9 mouse cellular contexts compared by ENCODE assay signal in the genomic region with DNA sequence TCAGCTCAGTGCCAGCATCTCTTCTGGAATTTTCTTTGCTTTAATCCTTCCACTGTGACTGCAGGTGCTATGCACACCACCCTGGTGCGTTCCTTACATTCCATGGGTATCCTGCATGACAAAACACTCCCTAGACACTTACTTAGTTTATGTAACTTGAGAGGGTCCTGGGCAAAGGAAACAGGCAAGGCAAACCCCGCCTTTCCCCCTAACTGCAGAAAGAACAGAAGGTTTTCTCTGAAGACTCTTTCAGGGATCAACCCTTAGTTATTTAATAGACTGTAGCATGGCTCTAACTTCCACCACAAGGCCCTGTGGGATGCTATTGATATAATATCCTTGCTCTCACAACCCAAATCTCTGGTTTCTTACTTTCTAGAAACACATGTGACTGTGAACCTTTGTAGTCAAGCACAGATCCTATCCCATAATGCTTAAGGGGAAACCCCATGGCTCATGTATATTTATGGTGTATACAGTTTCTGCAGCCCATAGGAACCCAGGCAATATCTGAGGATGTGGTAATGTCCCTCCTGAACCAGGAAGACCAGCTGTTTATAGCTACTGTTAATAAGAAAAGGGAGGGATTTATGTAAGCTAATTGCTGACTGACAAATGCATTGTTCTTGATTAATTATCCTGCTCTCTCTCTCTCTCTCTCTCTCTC.
DNase-seq lines count a peak whose midpoint lies in the region; ATAC-seq lines count a peak whose summit lies in the region.
"Had no signal": no experiment of that assay in that cellular context is flagged by ENCODE, and none has a peak within 500 bp of the region (broad histone marks: within the 10 kb centered on the region; RNA-seq: fewer than 3 reads in every experiment).

No protein-coding gene starts in this region.

- WGBS in midbrain, embryonic 13.5 days = 38% methylated on average over 2 of the region's 2 CpGs
- 48% methylated on average over 2 of the region's 2 CpGs for WGBS in midbrain, embryonic 15.5 days
- 47% methylated on average over 2 of the region's 2 CpGs for WGBS in hindbrain, embryonic 14.5 days

- H3K9ac ChIP-seq in midbrain, embryonic 13.5 days (replicated peaks) = no peak overlapping the region
- no peak overlapping the region for H3K9ac ChIP-seq in midbrain, embryonic 15.5 days
- H3K9ac ChIP-seq in hindbrain, embryonic 14.5 days = no peak overlapping the region
- H3K9ac ChIP-seq: liver, embryonic 14.5 days had no signal

- no peak overlapping the region for H3K27ac ChIP-seq in midbrain, embryonic 13.5 days
- no peak overlapping the region for H3K27ac ChIP-seq in midbrain, embryonic 15.5 days
- H3K27ac ChIP-seq in hindbrain, embryonic 14.5 days = peak overlapping the region; percentile 40; the same call in 1 of the 2 replicates
- H3K27ac ChIP-seq: liver, embryonic 14.5 days had no signal

- 0 out of 2 replicates have a peak, but pooled peaks have one; percentile 55 for ATAC-seq in midbrain, embryonic 13.5 days
- ATAC-seq in midbrain, embryonic 15.5 days (replicated peaks) = no peak
- no peak for ATAC-seq in hindbrain, embryonic 14.5 days (ENCODE audit: low FRiP score)

- DNase-seq in heart, adult 11 months = peak; percentile 62
- no peak for DNase-seq in heart, adult 9 months (ENCODE audit: low spot score in 2 of 2)
- DNase-seq in hindbrain, embryonic 14.5 days (ENCODE audit: low spot score) = no peak
- peak; percentile 70 for DNase-seq in mesoderm, embryonic 11.5 days (ENCODE audit: low read depth, low spot score)
- no peak for DNase-seq in thymus, postnatal 25 days
- no peak for DNase-seq in urinary bladder, postnatal 25 days (ENCODE audit: low spot score)

- H3K9me3 ChIP-seq in midbrain, embryonic 13.5 days = no peaks in the 10 kb centered on the region
- H3K9me3 ChIP-seq in midbrain, embryonic 15.5 days = no peaks in the 10 kb centered on the region
- no peaks in the 10 kb centered on the region for H3K9me3 ChIP-seq in hindbrain, embryonic 14.5 days (ENCODE audit: control insufficient read depth, low read length)

- 0 out of 2 replicates have a peak, but pooled peaks cover 6% of the 10 kb centered on the region for H3K4me1 ChIP-seq in midbrain, embryonic 13.5 days (replicated peaks)
- H3K4me1 ChIP-seq in midbrain, embryonic 15.5 days = no peaks in the 10 kb centered on the region
- peaks cover 10% of the 10 kb centered on the region; the same call in 1 of the 2 replicates for H3K4me1 ChIP-seq in hindbrain, embryonic 14.5 days (replicated peaks; ENCODE audit: control insufficient read depth, insufficient read depth, low read length)

- no peaks in the 10 kb centered on the region for H3K27me3 ChIP-seq in midbrain, embryonic 13.5 days
- H3K27me3 ChIP-seq in midbrain, embryonic 15.5 days (replicated peaks) = no peaks in the 10 kb centered on the region
- no peaks in the 10 kb centered on the region for H3K27me3 ChIP-seq in hindbrain, embryonic 14.5 days (ENCODE audit: control insufficient read depth, insufficient read depth, low read length)

- no peak overlapping the region for H3K4me2 ChIP-seq in midbrain, embryonic 13.5 days (replicated peaks)
- H3K4me2 ChIP-seq in midbrain, embryonic 15.5 days = no peak overlapping the region
- no peak overlapping the region for H3K4me2 ChIP-seq in hindbrain, embryonic 14.5 days (replicated peaks)

- no peak overlapping the region for H3K4me3 ChIP-seq in midbrain, embryonic 13.5 days (replicated peaks)
- H3K4me3 ChIP-seq in midbrain, embryonic 15.5 days = no peak overlapping the region
- H3K4me3 ChIP-seq in hindbrain, embryonic 14.5 days (replicated peaks; ENCODE audit: low read length) = no peak overlapping the region

- no peaks in the 10 kb centered on the region for H3K36me3 ChIP-seq in midbrain, embryonic 13.5 days
- no peaks in the 10 kb centered on the region for H3K36me3 ChIP-seq in midbrain, embryonic 15.5 days (replicated peaks)
- no peaks in the 10 kb centered on the region for H3K36me3 ChIP-seq in hindbrain, embryonic 14.5 days (replicated peaks; ENCODE audit: control insufficient read depth, insufficient read depth)

Comparison
In these comparisons a context has a peak if more than half of its experiments do, and no peak if none do; other contexts are left out.
1. DNase-seq: peak in heart, adult 11 months (single experiment) and mesoderm, embryonic 11.5 days (single experiment); none in heart, adult 9 months (0 of 2), hindbrain, embryonic 14.5 days (single experiment), thymus, postnatal 25 days (single experiment) and urinary bladder, postnatal 25 days (single experiment).